Mouse (Mus musculus) v-Abl transformed pro-B cells (cell line): Measurements from ENCODE around the gene Kbtbd8.

Source experiments
- in situ Hi-C, 2 experiments: fragments of 400-800 bp; cut with MboI; formaldehyde crosslinking; loops; one replicate each; pipeline ENCODE4 v1.15.1; 2025; ENCODE audit not compliant: unreplicated experiment in 2 of 2

Gene Kbtbd8

DNA sequence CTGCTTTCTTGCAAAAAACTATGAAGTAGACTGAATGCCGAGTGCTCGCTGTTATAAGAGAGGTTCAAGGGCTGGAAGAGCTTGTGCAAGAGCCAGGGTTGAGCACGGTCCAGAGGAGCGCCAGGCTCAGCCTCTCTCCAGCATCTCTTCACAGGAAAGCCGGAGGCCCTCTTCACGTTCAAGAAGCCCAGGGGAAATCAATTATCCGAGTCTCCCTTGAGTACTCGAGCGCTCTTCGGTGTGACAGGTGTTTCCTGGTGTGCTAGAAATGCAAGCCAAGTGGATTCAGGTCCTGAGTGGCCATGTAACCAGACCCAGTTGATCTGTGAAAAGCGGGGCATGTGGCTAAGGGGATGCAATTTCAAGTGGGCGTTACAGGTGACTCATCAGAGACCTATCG, at the start of gene Kbtbd8:
Gene Kbtbd8, plus strand, starts transcription at position 295 of the 400 bp plus-strand sequence.
- in situ Hi-C loops: loop anchor here (10.0 to 25.0 kb wide), 5 partner anchors 420 to 612 kb away; partner anchors contain the start of genes Slc25a26 (in 2 of the 2) and Suclg2 (in 1 of the 2)

DNA sequence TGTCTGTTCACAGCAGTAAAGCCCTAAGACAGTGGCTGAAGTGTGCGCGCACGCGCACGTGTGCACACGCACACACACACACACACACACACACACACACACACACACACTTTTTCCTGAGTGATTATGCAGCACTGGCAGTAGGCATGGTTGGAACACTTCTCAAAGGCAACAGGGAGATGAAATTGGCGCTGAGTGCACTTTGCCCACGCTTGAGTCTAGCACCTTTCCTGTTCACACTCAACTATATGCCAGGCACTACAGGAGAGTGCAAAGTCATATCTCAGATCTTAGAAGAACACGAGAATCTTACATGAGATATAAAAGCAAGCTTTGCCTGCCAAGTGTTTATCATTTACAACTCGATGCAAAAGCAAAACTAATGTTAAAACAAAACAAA, 47.3 kb upstream of the Kbtbd8 start:
- in situ Hi-C loops: no loop called here

DNA sequence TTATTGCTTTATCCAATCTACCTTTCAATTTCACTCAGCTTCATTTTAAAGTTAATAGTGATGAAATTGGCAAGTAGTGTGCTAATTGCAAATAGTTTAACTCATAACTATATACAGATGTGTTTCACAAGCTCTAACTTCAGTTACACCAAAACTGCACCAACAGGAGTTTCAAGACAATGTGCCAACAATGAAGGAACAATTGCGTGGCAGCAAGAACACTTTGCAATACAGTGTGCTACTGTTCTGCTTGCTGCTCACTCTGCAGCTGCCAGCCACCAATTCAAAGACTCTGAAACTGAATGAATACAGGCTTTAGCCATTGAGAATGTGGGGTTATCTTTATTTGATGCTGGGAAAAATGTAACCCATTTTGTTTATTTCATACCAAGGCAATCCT, 31.8 kb upstream of the Kbtbd8 start:
- in situ Hi-C loops: no loop called here

DNA sequence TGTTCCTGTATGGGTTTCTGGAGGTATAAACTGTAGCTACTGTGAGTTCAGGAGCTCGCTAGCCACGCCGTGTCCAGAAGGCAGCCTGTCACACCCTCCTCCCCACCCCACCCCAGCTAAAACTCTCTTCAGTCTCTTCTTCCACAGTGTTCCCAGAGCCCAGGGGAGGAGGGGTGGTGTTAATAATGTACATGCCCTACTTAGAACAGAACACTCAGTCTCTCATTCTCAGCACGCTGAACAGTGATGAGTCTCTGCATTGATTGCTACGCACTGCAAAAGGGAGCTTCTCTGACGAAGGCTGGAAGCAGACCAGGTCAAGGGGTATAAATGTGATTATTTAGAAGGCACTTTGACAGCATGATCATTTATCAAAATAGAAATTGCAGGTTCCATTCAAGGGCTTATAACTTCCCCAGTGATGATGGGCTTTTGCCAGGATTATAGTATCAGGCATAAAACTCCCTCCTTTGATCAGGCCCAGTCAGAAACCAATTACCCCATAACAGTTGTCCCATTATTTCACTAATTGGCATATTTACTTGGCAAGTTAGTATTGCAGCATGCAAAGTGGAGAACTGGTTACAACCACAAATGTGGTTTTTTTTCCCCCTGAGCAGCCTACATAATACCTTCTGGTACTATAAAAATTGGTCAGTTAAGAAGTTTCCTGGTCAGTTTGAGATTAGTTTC, 29.7 kb upstream of the Kbtbd8 start:
- in situ Hi-C loops: no loop called here

DNA sequence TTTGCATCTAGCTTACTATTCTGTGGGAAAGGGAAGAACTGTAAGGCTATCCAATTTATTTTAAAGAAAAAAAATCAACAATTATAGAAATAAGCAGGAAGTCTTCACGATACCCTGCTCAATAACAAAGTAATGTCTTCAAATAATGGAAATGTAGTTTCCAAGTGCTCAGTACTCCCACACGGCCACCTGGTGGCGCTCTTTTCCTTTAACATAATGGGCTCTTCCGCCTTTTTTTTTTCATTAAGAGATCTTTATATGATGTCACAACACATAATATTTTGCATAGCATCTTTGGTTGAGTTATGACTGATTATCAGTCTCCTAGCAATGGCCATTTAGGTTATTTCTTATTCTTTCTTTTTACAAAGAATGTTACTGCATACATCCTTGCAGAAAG, 29.0 kb upstream of the Kbtbd8 start:
- in situ Hi-C loops: no loop called here

DNA sequence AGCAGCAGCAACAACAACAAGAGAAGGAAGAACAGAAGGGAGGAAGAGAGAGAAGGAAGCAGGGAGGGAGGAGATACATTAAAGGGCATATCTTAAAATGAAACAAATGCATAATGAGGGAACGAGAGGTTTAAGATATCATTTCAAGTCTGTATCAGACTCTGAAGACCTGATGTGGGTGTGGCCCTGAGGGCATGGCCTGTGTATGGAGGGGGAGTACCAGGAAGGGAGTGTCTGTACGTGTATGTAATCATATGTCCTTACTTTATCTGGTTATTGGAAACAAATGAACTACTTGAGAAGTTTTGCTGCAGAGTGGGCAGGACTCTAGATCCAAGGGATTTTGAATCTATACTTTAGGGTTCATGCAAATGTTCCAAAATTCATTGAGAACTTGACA, 22.3 kb upstream of the Kbtbd8 start:
- in situ Hi-C loops: loop anchor here (5.0 to 10.0 kb wide), 4 partner anchors 130 to 1908 kb away; no protein-coding TSS in a partner anchor

DNA sequence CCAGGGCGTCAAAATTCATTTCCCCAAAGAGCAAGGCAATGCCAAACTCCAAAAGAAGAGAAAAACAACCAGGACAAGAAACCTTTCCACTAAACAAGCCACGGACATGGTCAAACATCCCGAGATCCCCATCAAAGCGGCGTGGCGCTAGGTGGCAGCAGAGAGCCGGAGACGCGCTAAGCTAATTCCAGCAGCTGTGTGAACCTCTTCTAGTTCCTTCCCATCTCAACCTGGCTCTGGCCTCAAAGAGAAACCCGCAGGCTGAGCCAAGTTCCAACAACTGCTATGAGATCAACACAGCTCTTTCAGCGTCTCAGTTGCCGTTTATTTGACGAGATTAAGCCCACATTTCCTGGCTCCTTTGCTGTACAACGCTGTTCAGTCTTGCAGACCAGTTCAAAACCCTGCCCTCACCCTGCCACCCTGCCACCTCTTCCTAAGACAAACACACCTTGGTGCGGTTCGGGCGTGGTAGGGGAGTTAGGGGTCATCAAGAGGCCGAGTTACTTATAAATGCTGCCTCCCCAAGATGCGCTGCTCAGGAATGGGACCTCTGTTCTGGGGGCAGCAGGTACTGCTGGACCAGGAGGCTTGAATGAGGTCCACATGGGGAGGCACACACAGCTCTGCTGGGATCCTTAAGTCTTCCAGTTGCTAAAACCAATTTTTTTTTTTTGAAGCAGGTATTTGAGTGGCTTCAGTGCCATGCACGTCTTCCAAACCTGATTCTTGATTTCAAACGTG, 18.5 kb upstream of the Kbtbd8 start:
- in situ Hi-C loops: loop anchor here (5.0 to 10.0 kb wide), 4 partner anchors 126 to 1904 kb away; no protein-coding TSS in a partner anchor

DNA sequence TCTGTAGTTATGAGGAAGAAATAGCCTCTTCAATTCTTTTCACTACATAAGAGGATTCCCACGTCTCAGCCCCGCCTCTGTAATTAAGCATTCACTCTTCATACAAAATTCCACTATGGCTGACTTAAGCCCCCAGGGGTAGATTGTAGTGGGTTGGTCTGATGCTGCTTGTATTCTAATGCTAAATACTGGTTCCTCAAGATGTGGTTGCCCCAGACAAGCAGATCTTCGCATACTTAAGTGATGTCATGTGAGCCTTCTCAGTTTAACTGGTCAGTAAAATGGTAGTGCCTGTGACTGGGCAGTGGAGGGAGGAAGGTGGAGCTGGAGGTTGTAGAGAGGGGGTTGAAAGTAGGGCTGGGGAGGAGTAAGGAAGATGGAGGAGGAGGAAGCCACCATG, 13.3 kb upstream of the Kbtbd8 start:
- in situ Hi-C loops: loop anchor here (10.0 to 25.0 kb wide), 5 partner anchors 101 to 609 kb away; partner anchors contain the start of genes Slc25a26 (in 1 of the 2) and Suclg2 (in 1 of the 2)

DNA sequence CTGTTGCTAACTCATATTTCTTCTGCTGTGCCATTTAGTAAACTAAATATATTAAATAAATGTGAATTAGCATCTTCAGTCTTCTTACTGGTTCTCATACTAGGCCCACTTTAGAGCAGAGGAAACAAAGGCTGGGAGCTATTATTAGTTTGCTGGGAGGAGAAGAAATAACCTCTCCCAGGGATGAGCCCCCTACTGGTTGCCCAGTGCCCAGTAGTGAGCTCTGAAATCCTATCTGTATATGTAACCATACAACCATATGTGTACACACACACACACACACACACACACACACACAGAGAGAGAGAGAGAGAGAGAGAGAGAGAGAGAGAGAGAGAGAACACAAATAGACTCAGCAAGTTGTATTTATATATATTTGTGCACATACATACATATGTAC, 8.6 kb upstream of the Kbtbd8 start:
- in situ Hi-C loops: loop anchor here (10.0 to 25.0 kb wide), 5 partner anchors 96 to 604 kb away; partner anchors contain the start of genes Slc25a26 (in 1 of the 2) and Suclg2 (in 1 of the 2)

DNA sequence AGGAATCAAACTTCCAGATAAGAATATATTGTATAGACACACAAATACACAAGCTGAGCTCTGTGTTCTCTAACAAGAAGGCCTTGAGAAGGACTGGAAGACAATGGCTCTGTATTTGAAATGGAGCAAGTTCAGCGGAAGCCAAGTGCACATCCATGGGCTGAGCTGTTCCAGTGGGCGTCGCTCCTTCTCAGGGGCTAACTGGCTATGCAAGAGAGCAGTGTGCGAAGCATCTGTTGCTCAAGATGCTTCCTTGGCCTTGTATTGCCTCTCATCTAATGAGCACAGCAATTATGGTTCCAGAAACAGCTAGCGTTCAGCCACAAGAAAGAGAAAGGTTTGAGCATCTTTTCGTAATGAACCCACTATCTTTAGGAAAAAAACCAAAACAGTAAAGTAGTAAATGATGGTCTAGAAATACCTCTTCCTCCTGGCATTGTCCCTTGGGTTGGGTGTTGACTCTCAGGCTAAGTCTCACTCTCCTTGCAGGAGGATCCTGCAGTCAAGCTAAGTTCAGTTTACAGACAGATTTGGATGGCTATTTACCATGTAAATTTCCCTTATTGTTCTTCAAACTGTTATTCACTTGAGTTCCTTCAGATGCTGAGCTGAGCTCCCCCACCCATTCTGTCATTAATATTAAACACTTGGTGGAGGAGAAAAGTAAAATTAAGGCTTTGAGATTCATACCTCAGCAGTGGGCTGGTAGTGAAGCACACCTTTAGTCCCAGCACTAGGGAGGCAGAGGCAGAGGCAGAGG, 7.2 kb upstream of the Kbtbd8 start:
- in situ Hi-C loops: loop anchor here (10.0 to 25.0 kb wide), 6 partner anchors 95 to 605 kb away; partner anchors contain the start of genes Slc25a26 (in 2 of the 2) and Suclg2 (in 1 of the 2)

DNA sequence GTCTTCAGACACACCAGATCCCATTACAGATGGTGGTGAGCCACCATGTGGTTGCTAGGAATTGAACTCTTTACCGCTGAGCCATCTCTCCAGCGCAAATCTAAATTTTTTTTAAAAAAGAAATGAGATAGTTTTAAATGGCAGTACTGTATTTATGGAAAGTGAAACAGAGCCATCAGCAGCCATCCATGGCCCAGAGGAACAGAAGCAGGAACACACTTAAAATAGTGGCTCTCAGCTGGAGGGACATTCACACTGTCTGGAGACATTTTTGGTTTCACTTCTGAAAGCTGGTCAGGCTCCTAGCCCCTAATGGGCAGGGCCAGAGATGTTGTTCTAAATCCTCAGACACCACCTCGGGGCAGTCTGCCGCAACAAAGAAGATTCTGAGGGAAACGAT, 5.0 kb upstream of the Kbtbd8 start:
- in situ Hi-C loops: loop anchor here (10.0 to 25.0 kb wide), 5 partner anchors 425 to 607 kb away; partner anchors contain the start of genes Slc25a26 (in 2 of the 2) and Suclg2 (in 1 of the 2)

DNA sequence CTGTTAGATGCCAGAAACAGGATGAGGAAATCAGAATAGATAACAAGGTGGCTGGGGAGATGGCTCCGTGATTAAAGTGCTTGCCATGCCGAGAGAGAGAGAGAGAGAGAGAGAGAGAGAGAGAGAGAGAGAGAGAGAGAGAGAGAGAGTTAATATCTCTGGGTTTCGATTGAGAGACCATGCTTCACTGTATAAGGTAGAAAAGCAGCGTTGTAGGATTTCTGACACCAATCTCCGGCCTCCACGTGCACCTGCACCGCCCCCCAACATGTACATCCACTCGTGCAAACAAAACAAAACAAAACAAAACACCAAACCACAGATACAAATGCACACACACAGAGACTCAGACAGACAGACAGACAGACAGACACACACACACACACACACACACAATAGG, 527 bp upstream of the Kbtbd8 start:
- in situ Hi-C loops: loop anchor here (10.0 to 25.0 kb wide), 5 partner anchors 421 to 612 kb away; partner anchors contain the start of genes Slc25a26 (in 2 of the 2) and Suclg2 (in 1 of the 2)

DNA sequence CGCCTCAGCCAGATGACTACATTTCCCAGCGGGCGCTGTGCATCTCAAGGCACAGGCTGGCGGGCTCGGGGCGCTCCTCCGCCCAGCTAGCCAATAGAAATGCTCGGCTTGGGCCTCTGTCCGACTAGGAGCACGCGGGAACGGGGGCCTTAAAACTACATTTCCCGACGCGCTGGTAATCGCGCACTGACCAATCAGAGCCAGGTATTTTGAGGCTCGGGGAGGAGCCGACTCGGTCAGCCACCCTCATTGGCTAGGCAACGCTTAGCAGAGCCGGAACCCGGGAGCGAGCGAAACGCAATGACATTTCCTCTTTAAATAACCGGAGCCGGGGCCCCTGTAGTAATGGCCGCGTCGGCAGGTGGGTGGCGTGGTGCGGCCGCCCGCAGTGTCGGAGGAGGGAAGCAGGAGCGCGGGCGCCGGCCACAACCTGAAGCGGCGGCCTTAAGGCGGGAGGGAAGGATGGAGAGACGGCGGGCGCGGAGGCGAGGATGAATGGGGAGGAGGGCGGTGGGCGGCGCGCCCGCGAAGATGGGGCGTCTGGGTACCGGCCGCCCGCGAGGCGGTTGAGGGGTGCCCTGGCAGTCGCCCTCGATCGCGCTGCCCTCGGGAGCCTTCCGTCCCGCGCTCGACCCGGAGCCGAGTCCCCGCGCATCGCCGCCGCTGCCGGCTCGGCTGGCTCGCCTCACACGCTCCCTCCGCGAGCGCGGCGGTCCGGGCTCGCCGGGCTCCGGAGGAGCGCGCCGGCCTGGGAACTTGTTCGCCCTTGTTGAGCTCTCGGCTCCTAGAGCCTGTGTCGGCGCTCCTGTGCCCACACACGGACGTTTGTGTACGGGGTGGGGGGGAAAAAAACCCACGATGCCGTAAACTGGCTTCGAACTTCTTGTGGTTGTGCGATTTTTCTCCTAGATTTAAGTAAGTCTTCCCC, 838 bp downstream of the Kbtbd8 start:
- in situ Hi-C loops: loop anchor here (10.0 to 25.0 kb wide), 5 partner anchors 419 to 613 kb away; partner anchors contain the start of genes Slc25a26 (in 2 of the 2) and Suclg2 (in 1 of the 2)

DNA sequence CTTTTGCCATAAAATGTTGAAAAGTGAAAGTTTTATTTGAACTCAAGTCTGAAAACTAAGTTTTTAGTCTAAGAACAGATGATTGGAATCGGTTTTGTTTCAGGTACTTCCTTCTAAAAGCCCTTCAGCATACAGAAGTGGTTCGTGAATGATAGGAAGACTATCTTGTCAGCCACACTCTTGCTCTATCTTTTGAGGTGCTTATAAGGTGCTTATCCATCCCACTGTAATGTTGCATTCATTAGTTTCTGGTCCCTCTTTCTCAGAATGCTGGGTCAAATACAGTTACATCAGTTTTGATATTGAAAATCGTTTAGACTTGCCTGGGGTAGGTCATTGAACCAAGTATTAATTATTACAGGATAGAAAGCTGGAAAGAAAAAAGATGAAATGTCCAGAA, 2.3 kb downstream of the Kbtbd8 start:
- in situ Hi-C loops: loop anchor here (10.0 to 25.0 kb wide), 5 partner anchors 418 to 615 kb away; partner anchors contain the start of genes Slc25a26 (in 2 of the 2) and Suclg2 (in 1 of the 2)

DNA sequence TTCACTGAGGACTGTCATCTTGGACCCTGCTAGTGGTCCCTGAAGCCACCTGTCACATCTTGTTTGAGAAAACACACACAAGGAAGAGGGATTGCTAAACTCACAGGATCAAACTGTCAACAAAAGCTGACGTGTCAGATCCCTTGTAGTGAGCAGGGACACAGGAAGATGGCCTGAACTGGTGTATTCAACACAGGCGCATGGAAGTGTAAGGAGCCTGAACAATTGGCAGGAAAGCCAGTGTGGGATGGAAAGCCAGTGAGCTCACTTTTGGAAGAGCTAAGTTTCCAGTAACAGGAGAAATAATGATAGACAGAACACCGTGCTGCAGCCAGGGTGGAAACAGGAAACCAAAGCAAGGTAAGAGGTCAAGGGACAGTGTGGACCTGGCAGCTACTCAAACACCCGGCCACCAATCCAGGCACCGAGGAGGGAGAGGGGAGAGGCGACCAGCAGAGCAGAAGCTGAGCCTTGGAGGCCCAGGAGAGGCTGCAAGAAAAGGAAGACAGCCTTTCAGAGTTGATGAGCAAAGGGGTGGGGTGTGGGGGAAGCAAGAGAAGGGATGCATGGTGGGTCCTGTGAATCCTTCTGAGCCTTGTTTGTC, 33.0 kb downstream of the Kbtbd8 start:
- in situ Hi-C loops: no loop called here

DNA sequence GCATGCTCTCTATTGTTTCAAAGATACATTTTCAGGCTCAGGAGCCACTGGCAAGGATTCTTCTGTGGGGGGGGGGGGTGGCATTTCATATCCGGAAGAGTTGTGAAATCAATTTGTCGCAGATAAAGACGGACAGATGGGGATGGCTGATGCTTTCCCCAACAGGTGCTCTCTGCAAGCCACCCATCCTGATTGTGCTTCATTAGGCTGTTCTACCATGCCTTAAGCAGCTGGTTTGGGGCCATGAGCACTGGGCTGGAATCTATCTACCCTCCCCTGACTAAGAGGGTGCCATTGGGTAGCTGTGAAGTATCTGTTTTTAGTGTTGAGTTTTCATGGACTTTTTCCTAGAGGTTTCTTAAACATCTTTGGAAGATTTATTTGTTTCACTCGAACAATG, 33.8 kb downstream of the Kbtbd8 start:
- in situ Hi-C loops: no loop called here

DNA sequence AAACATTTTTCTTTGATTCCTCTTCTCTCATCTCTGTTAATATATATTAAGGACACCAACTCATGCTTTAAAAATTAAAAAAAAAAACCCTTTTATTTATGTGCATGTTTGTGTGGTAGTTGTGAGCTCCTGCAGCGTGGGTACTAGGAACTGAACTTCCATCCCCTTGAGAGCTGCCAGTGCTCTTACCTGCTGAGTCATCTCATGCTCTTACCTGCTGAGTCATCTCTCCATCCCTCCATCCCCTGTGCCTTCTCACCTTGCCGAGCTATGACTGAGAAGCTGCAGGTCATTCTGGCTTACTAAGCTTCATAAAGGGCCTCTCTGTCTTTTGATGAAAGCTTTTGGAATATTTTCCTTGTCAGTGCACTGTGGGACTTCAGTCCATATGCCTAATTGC, 34.5 kb downstream of the Kbtbd8 start:
- in situ Hi-C loops: no loop called here

DNA sequence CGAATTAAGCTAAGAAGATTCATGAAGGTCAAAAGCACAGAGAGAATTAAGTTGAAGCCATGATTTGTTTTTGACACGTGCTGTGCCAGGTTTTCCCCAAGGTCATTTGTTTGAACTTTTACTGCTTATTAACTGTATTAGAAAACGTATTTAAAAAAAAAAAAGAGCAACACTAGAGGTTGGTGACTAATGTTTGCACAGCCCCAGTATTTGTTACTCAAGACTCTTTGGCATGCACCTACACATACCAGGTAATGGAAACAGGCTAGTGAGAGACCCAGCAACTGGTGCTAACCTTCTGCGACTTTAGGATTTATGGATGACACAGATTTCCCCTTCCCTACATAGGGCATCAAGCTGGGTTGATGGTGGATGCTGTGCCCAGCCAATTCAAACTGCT, 46.9 kb downstream of the Kbtbd8 start:
- in situ Hi-C loops: no loop called here

DNA sequence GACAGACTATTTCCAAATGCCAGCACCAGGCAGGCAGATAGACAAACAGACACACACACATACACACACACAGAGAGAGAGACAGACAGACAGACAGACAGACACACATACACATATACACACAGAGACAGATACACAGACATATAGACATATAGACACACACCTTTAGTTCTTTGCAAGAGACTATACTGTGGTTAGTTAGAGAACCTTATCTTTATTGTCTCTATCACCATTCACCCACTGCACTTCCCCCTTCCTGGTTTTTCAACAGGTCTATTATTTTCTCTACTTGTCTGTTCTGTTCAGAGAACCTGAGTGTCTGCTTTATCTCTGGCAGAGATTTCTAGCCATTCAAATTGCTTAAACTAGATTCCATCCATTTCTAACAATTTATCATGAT, 48.6 kb downstream of the Kbtbd8 start:
- in situ Hi-C loops: no loop called here
